Mouse (Mus musculus): ENCODE measurements at regions not wholly inside any gene's neighbourhood (a gene's known extent, or its start where the extent isn't known, plus 50 kb on each side); places are given as distances from the start of the nearest gene placed in this dataset.

DNA sequence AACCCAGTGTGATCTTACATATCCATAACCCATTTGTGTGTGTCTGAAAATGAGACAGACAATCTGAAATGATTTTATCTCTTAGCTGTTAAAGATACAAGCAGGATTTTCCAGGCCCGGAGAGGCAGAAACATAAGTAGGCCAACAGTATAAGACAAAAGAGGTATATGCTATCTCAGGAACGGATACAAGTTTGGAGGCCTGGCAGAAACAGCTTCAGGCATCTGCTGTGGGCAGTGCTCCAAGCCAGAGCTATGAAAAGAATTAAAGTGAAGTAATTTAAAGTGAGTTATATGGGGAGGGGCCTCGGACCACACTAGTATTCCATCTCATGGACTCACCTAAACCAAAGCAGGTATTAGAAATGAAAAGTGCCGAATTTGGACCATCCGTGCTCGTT is 118.8 kb upstream of the Fn1 start:
- in situ Hi-C loops (cut with MboI, MseI) = no loop called here

DNA sequence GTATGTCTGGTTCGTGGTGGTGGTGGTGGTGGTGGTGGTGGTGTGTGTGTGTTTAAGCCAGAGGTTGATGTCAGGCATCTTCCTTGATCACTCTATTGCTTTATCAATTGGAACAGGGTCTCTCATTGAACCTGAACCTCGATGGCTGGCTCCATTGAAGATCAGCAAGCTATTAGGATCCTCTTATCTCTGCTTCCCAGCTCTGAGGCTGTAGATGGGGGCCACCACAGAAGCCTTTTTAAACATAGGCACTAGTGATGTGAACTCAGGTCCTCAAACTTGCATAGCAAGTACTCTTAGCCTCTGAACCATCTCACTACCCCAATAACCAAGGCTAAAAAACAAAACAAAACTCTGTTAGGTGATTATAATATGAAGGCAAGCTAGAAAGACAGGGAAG is 116.6 kb upstream of the Fn1 start:
- in situ Hi-C loops (cut with MboI, MseI) = no loop called here

DNA sequence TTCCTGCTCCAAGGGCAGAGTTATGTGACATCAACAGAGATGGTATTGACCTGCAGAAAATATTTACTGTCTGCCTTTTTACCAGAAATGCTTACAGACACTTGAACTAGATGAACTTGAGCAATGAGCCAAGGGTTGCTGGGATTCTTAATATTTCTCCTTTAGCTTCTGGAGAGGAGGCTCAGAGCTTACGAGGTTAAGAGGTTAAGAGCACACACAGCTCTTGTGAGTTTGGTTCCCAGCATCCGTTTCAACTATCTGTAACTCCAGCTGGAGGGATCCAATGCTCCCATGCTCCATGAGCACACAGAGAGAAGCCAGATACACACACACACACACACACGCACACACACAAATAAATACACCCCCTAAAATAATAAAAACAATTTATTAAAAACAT is 114.7 kb upstream of the Fn1 start:
- in situ Hi-C loops (cut with MboI, MseI) = no loop called here

DNA sequence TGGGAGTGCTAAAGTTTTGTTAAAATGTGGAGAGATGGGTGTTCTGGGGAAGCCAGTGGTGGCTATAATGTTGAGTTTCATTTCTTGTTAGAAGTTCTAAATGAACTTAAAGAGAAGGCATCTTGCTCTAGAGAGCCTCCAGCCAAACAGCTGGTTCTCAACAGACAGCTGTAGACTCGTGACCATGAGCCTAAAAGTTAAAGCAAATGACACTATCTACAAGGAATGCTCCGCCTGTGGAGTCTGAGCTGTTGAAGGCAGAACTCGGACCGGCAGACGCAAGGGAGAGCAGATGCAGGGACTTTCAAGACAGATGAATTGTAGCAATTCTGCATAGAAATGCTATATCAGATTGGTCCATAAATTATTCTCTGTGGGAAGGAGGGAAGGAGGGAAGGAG is 114.1 kb upstream of the Fn1 start:
- in situ Hi-C loops (cut with MboI, MseI) = no loop called here

DNA sequence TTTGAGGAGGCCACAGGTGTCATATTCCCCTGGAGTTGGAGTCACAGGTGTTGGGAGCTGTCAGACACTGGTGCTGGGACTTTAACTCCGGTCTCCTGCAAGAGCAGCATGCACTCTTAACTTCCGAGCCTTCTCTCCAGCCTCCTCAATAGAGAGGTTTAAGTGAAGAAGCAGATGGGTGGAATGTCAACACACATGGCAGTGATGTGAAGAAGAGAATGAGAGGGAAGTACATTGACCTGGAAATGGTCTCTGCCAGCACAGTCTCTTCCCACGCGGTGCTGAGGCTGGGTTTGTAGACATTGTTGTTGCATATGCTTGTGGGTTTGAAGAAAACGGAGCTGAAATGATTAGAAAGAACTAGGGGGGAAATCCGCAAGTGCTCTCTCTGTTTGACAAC is 112.0 kb upstream of the Fn1 start:
- in situ Hi-C loops (cut with MboI, MseI) = no loop called here

DNA sequence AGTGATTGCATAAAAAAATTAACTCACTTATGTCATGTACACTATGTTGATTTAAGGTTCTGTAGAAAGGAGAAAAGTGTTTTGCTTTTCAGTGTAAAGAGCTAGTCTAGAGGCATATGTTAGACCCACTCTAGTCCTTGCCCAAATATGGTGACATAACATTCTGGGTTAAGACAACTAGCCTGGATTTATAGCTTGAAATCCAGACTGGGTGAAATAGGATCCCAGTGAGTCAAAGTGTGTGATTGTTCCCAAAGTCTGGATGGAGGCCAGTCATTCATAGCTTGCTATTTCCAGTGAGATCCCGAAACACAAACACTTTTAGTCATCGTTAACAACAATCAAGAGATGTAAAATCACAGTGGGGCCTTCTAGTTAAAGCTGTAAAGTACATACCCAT is 110.5 kb upstream of the Fn1 start:
- in situ Hi-C loops (cut with MboI, MseI) = no loop called here

DNA sequence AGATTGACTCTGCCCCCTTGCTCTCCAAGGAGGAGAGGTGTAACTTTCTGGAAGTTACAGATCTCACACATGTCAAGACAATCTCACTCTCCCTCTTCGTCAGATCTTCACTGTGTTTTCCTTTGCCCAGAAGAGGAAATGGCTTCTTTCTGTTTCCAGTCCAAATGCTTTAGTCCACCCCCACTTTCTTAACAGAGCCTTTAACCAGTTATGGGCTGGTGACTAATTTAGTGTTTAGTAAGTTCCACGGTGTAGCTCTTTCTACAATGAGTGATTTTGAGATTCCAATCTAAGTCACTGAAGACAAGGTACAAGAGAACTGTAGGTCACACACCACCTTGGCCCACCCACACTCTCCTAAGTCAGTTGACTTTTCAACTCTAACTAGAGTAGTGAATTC is 107.3 kb upstream of the Fn1 start:
- in situ Hi-C loops (cut with MboI, MseI) = no loop called here

DNA sequence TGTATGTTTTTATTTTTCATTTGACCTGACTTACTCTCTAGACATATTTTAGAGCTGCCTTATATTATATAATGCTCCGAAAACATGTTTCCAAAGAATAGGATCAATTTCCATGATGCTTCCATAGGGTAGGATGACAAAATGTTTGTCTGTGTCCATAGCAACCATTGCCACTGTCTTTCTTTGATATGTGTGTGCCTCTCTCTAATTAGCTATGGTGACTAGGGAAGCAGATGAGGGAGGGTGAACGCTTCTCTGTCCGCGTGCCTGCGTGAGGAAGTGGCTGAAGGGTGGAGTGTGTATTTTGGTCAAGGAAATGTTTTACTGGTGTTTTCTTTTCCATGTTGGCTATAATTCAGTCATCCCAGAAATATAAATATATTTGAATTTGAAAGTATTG is 104.2 kb upstream of the Fn1 start:
- in situ Hi-C loops (cut with MboI, MseI) = no loop called here

DNA sequence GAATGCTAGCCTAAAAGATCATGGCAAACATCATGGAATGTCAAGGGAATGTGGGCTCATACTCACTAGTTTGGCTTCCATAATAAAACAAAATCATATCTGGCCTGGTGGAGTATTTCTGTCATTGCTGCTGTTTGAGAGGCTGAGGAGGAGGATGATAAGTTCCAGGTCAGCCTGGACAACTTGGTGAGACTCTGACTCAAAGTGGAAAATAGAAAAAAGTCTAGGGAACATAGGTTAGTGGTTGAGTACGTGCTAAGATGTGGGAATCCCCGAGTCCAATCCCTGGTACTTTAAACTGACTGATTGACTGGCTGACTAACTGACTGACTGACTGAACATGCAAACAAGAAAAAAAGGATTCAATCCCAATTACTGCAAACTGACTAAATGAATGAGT is 103.2 kb upstream of the Fn1 start:
- in situ Hi-C loops (cut with MboI, MseI) = no loop called here

DNA sequence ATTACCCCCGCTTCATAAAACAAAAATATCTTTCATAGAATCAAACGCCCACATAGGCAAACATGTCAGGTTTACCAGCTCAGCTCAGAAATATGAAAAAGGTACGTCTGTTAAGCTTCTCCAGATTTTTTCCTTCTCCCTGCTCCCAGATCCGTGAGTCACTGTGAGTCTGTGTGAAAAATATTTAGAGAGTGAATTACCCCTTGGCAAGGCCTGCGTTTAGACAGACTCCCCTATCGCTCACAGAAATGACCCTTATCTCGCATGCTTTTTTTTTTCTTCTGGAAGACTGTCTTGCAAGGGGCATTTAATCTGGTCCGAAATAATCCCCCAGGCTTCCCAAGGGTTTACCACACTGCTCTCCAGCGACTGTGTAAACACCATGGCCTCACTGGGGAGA is 102.4 kb upstream of the Fn1 start:
- in situ Hi-C loops (cut with MboI, MseI) = no loop called here

DNA sequence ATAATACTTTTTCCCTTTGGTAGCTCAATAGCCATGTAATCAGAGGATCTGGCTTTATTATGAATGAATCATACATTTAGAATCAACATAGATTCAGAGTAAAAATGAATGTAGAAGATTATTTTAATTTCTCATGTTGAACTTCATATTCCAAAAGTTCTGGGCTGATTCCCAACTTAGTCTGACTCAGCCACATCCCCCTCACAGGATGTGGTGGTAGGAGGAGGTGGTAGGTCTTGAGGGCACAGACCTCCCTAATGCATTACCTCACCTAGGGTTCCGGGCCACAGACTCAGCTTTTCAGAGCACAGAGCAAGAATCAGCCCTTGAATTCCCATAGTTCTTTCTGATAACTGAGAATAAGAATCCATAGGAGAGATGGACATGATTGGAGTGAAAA is 99.4 kb upstream of the Fn1 start:
- in situ Hi-C loops (cut with MboI, MseI) = no loop called here

DNA sequence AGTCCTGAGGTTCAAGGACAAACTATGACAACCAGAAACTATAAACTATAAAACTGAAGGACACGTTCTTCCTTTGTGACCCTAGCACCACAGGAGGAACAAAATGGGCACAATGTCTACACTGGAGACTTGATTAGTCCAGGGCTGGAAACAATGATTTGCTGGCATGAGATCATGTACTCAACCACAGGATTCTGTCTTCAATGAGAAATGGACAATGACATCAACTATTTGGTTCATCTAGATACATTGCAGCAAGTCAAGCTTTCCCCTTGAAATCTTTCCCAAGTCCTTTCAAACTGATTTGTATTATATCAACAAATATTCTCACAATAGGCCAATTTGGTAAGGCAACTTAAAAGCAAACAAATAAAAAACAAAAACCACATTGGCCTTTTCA is 98.6 kb upstream of the Fn1 start:
- in situ Hi-C loops (cut with MboI, MseI) = no loop called here

DNA sequence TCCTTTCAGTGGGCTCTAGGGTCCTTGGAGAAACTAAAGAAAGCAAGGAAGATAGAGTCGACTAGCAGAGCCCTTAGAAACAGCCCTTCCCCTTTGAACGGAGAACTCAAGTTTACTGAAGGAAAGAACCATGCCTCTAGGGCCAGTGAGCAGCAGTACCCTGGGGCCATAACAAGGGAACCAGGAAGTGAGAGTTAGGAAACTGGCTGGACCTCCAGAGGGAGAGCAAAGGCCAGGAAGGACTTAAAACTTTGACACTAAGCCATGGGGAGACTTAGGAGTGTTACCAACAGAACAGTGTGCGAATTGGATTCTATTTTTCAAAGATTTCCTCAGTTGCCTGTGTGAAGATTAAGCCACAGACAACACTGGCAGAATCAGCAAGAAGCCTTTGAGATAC is 82.6 kb upstream of the Fn1 start:
- in situ Hi-C loops (cut with MboI, MseI) = no loop called here

DNA sequence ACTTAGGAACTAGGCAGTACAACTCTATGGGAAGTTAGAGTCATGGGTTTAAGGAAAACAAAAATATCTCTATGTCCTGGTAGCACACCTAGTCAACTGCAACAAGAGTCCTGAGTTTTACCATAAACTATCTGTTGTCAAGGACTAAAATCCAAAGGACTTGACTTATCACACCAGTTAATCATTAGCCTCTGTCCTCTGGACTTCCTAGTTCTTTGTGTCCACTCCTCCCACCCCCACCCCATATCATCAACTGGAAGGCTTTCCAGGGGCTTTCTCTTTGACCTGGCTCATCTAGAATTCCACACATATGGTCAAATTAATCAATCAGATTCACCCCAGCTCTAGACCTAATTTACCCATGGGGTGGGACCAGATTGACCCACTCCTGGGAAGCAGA is 78.6 kb upstream of the Fn1 start:
- in situ Hi-C loops (cut with MboI, MseI) = no loop called here

DNA sequence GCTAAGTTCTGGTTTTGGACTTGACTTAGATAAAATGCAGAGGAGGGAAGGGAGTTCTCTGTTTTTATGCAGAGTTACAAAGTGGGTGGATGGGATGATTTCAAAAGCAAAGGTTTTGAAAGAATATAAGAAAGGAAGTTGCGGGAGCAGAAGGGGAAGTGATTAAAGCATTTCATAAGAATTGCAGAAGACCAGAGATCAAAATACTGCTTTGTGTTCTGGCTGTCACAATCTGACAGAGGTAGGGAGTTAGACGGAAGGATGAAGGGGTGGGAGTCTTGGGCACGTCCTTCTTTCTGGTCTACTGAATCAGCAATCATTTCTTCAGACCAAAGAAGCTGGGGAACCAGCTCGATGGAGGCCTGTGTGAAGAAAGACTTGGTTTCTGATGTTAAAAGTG is 78.0 kb upstream of the Fn1 start:
- in situ Hi-C loops (cut with MboI, MseI) = no loop called here

DNA sequence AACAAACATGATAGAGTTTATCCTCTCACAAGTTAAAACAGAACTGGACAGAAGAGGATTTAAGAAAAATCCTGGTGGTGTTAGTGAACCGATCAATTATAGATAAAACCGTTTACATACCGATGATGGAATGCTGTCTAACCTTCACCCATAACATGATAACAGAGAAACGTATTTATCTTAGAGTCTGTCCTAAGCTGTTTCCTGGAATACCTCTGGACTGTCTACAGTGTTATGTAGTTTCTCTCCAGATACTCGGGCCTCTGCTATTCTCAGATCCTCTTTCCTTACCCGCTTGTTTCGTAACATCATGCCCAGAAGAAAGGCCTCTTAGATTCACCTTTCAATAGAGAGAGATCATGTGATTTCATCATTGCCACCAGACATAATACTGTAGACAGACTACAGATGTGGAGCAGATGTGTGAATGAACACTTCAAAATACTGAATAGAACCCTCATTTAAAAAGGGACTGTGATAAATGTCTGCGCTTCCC is 75.9 kb upstream of the Fn1 start:
- in situ Hi-C loops (cut with MboI, MseI) = no loop called here

DNA sequence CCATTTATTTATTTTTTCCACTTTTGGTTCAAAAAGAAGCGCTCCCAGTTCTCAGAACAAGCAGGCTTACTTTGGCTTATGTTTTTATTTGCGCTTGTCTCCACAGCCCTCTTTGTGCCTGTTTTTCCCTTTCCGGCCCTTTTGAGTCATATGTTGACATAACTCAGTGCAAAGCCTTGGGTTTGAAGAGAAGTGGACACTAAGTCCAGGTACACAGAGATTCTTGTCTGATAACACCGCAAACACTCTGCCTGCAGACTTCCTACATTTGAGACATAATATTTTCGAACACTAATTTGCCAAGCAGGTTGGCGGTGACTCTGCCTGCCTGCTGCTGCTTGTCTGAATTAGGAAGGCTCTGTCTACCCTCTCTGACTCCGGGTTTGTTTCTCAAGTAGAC is 70.8 kb upstream of the Fn1 start:
- in situ Hi-C loops (cut with MboI, MseI) = no loop called here

DNA sequence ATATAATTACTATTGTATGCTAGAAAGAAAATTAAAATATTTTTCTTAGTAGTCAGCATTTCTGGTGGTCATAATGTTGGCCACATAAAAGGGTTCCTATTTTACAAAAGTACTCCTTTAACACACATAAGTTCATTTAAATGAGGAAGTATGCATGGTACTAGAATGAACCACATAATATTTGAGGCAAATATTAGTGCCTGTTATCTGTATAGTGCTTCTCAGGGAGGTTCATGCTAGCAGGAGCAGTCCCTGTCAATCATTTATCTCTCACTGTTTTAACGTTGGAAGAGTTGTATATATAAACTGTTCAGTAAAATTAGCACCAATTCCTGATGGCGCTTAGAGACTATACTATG is 70.0 kb upstream of the Fn1 start:
- in situ Hi-C loops (cut with MboI, MseI) = no loop called here

DNA sequence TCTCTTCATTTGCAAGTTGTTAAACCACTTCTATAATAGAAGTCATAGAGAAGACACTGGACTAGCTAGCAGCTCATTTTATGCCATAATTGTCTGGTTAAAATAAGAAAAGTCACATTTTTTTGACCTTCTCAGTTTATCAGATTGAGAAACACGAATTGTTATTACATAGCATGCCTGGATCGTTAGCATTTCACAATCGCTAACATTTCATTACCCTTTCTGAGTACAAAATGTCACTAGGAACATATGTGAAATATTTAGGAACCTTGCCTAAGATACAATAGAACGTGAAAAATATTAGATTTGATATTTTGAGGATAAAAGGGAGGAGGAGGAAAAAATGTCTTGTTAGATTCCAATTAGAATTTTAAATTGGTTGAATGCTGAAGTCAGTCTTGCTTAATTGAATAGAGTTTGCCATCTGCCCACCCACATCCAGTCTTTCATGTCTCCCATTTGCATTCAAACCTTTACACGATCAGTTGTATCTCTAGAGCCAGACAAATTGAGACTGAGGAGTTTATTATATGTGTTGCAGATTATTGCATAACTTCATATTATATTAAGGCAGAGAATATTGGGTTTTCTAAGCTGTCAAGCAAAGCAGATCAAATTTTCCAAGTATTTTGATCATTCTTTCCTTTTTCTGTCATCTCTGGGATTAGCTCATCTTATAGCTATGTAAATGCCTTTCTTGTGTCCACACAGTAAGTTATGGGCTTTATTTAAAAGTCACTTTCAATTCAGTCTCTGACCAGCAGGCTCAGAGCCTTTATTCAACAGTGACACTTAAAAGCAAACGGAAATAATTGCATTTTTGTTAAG is 69.4 kb upstream of the Fn1 start:
- in situ Hi-C loops (cut with MboI, MseI) = no loop called here

Data from regulatory T cell (primary cell).